Mouse (Mus musculus) large intestine, adult 2 months (tissue): ENCODE measurements around the gene Mapk1. TPM values are rescaled to one million over a fixed set of nuclear protein-coding genes. Genes with fewer than 3 reads are reported as not detected.

ENCODE experiments used
- DNase-seq: peaks from one replicate; pipeline ENCODE4 v3.0.0-alpha.2; 2012; ENCODE audit warnings: low read depth, low spot score
- WGBS: fragments of 180-500 bp; shearing (Covaris S2); methylation state at CpG from one replicate; pipeline ENCODE4 v1.1.7; 2018; 5-methylcytosine and 5-hydroxymethylcytosine counted together
- polyA plus RNA-seq: library from polyadenylated mRNA; depleted of rRNA; stranded (reverse); fragments of >200 nt; gene quantifications from 2 replicates; pipeline ENCODE4 v1.2.3, GENCODE M21; 2012

The Mapk1 gene
- polyA plus RNA-seq, 1 experiment = 74.6 TPM

DNA sequence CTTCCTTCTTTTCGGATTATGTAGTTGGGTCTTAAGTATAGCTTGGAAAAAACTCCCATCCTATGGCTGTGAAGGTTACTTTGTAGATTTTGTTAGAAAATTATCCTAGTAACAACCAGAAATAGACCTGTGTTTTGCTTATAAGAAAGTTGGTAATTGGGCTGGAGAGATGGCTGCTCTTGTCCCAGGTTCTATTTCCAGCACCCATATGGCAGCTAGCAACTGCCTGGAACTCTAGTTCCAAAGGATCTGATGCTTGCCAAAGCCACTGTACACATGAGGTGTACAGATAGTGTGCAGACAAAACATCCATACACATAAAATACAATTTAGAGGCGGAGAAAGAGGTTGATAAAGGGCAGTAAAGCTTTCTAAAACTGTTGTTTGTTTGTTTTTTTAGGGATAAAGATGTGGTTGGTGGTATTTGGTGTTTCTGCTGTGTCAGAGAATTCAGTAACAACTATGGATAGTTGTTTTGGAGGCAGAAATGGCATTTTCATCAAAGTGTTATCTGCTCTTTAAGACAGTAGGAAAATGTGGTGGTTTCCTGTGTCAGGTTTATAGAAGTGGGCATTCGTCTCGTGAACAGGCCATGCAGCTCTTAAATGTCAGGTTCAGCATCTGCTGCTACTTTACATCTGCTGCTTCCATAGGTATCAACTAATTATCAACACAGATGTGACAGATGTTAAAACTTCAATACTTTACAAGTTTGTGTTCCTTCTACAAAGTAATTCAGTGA, 32.1 kb downstream of the Mapk1 start:
- no peak for DNase-seq
- 73% methylated on average over 4 of the region's 4 CpGs for WGBS

DNA sequence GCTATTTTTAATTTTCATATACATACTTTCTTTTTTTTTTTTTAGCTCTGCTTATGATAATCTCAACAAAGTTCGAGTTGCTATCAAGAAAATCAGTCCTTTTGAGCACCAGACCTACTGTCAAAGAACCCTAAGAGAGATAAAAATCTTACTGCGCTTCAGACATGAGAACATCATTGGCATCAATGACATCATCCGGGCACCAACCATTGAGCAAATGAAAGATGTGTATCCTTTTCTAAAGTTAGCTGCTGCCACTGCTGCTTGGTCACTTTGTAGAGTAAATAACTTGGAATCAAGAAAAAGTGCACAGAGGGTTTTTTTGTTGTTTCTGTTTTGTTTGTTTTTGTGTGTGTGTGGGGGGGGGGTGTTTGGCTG, 32.7 kb downstream of the Mapk1 start:
- no peak for DNase-seq
- WGBS = 80% methylated on average over 3 of the region's 3 CpGs

DNA sequence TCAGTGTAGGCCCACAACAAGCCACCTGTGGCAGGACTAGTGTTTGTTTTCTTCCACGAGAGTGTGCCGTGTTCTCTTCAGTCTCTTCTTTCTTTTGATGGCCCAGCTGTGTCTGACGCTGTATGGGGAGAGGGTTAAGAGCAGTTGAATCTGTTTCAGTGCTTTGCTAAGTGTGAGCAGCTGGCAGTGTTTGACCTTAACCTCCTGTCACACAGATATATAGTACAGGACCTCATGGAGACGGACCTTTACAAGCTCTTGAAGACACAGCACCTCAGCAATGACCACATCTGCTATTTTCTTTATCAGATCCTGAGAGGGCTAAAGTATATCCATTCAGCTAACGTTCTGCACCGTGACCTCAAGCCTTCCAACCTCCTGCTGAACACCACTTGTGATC, 34.9 kb downstream of the Mapk1 start:
- 72% methylated on average over 6 of the region's 6 CpGs for WGBS
- DNase-seq = no peak

DNA sequence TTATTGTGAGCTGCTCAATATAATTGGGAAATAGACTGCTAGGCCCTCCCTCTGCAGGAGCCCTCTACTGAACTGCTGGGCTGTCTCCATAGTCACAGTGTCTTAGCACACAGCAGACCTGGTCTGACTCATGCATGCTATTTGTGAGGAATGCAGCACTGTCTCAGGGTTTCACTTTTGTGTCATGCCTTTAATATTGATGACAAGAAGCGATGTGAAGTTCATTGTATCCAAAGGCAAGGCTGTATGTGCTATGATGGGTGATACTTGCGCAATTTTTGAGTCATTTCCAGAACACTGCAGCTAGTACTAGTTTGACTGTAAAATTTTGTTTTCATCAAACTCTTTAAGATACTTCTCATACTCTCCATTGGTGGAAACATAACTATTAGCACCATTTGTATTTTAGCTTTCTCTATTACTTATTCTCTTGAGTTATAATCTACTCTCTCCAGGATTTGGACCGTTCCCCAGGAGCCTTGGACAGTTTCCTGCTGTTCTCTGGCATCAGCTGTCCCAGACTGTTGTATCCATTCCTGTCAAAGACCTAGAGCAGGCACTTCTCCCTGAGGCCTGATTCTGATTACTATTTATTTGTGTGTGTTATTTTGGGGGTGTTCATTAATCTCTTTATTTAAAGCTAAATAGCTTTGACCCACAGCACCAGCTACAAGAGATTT, 41.4 kb downstream of the Mapk1 start:
- 81% methylated on average over 3 of the region's 3 CpGs for whole genome bisulfite sequencing
- no peak for DNase-seq

DNA sequence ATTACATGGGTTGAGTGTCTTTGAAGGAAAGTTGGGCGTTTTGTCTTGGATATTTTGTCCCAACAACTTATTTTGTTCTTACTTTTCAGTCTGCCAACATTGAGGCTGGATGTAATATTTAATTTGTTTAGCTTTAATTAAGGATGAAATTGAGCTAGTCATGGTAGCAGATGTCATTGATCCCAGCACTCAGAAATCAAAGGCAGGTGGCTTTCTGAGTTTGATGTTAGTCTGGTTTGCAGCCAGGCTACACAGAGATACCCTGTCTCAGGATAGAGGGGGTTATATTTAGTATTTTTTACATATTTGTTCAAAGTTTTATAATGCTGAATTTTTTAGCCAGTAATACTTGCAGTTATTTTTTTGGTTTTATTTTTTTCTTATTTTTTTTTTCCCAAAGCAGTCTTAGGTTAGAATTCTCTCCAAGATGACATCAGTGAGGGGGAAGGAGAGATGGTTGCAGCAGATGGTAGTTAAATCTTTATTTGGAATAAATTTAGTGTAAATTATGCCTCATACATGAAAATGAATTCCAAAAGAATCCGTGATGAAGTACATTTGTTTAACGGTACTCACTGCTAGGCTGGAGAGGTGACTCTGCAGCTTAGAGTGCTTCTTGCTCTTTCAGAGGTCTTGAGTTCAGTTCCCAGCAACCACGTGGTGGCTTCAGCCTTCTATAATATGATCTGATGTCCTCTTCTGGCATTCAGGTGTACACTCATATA, 47.0 kb downstream of the Mapk1 start:
- DNase-seq = no peak
- WGBS = 81% methylated on average over 4 of the region's 4 CpGs

DNA sequence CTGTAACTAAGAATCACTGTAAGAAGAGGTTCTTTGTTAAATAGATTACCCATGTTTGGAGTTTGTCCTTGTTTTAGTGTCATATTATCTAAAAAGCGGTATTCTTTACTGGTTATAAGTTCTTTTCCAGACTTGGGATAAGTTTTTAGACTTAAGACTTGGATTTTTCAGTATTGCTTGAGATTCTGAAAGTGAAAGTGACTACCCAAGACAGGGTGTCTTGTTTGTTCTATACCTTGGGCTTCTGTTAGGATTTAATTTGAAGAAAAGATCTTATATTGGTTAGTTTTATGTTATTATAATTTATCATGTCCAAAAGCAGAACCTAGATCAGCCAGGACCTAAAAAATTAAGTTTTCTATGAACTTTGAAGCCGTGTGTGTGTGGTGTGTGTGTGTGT, 50.6 kb downstream of the Mapk1 start:
- 97% methylated on average over 2 of the region's 2 CpGs for WGBS
- no peak for DNase-seq

DNA sequence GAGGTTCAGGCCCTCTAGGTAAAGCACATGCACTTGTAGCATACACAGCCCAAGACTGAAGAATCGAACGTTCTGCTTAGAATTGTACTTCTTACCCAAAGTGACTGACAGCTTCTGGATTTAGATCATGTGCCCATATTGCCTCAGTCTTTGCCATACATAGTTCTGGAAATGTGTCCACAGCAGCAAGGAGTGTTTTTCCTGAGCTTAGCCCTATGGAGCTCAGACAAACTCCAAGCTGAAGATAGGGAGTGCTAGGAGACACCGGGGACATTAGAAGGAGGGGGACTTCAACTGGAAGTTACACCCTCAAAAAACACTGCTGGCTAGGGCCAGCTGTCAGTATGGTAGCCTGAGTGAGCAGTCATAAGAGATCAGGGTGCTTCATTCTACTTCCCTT, 57.5 kb downstream of the Mapk1 start:
- DNase-seq = no peak
- WGBS = 95% methylated on average over 3 of the region's 3 CpGs

DNA sequence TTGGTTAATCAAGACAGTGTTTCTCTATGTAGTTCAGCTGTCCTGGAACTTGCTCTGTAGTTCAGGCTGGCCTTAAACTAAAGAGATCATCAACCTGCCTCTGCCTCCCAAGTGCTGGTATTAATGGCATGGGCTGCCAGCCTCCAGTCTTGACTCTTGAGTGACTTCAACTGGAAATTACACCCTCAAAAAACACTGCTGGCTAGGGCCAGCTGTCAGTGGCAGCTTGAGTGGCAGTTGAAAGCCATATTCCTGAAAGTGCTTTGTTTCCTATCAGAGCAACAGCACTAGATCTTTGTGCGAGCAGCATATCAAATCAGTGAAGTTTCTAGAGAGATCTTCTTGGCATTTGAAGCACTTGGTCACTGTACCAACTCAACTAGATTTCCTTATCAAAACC, 58.2 kb downstream of the Mapk1 start:
- DNase-seq = no peak
- WGBS = 96% methylated on average over 1 of the region's 1 CpGs

DNA sequence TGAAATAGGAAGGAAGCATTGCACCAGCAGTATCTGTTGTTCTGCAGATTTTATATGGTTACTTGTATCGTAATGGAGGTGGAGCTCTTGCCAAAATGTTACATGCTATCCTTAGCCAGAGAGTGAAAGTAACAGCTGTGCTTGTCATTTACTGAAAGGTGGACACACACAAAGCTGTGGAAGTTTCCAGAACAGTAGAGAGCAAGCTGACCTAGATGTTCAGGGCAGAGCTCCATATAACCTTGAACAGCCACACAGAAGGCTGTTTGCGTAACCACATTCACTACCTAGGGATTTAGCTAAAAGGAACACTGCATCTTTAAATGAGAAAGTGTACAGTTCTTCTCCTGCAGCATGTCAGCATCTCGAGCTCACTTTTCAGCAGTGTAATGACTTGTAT, 61.1 kb downstream of the Mapk1 start:
- no peak for DNase-seq
- WGBS = 69% methylated on average over 3 of the region's 3 CpGs

DNA sequence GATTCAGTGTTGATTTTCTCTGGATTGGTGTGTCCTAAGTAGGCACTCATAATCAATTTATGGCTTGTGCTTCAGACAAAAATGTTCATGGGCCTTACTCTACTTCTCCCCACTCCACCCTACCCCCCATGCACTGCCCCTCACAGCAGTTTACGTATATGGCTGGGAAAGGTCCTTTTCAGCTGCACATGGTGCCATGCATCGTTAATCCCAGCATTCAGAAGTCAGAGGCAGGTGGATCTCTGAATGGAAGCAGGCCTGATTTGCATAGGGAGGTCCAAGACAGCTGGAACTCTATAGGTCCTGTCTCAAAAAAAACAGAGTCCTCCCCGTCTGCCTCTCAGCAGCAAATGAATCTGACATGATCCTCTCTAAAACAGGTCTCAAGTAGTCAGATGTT, 62.1 kb downstream of the Mapk1 start:
- DNase-seq = no peak
- 82% methylated on average over 3 of the region's 3 CpGs for WGBS

DNA sequence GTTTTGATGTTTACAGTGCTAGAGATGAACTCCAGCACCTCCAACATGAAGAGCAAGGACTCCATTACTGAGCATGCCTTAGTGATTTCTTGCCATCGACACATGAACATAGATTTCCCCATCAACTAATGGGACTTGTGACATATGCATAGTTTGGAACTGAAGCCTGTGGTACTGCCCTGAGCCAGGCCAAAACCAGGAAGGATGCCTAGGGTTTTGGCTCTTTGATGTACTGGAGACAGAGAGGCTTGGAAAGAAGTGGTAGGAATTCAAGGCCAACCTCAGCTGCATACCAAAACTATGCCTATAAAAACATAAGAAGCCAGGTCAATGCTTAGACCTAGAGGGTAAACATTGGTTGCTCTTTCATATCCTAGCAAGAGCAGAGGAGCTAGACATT, 66.7 kb downstream of the Mapk1 start:
- whole genome bisulfite sequencing = 98% methylated on average over 1 of the region's 1 CpGs
- no peak for DNase-seq

DNA sequence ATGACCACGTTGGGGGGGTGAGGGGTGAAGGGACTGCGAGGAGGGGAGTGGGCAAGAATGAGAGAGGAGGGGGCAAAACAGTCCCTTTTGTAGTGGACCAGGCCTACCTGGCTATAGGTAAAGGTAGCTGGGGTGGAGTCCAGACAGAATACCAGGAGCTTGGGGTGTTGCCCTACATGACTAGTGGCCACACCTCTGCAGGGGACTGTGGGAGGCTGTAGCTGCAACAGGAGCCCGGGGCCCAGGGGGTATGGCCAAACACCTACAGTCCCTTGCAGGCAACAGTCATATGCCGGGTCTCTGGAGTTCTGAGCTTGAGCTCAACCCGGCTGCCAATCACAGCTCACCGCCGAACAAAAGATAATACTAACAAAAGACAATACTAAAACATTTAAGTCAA, 68.9 kb downstream of the Mapk1 start:
- DNase-seq = no peak

DNA sequence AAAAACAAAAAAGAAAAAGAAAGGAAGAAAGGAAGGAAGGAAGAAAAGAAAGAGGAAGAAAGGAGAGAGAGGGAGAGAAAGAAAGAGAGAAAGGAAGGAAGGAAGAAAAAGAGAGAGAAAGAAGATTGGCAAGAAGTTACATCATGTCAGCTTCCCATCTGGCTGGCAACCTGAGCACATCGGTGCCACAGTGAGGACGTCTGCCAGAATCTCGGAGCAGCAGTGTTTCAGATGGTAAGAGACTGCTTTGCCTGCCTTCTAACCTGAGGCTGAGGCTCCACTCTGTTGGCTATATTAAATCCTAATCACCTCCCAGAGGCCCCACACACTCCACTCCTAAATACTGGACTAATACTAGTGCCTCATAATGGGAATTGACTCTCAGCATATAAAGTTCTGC, 70.7 kb downstream of the Mapk1 start:
- DNase-seq = no peak
- WGBS = 63% methylated on average over 3 of the region's 3 CpGs

More for the DNA sequence above, 68.9 kb downstream of the Mapk1 start:
- 77% methylated on average over 7 of the region's 7 CpGs for WGBS

DNA sequence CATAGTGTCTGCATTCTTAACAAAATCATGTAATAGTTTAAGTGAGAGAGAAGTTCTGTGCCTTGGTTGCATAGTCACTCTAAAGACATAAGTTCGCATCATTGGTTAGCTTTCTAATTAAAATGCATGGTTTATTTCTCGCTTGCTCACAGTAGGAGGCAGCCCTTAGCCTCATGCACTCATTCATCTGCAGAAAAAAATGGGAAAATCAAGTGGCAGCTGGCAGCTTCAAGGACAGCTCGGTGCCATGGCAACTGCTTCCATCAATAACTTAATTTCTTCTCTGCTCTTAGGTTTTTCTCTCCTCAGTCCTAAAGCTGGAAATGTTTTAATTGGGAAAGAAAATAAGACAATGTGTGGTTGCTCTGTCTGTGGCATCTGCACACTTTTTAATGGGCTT, 72.4 kb downstream of the Mapk1 start:
- no peak for DNase-seq
- WGBS = 81% methylated on average over 3 of the region's 3 CpGs

DNA sequence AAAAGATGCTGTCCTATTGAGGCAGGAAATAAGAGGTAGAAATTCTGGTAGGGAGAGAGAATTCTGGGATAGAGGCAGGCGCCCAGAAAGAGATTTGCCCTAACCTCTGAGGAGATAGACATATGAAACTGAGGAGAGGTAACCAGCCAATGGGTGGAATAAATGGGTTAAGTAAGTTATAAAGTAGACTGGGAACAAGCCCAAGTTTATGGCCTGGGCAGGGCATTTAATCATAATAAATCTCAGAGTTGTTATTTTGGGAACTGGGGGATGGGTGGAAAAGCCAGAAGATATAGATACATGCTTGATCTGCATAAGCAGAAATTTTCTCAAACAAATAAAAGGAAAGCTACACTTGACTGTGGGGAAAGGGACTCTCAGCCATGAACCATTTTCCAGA, 79.2 kb downstream of the Mapk1 start:
- no peak for DNase-seq
- WGBS = 5% methylated on average over 1 of the region's 1 CpGs

DNA sequence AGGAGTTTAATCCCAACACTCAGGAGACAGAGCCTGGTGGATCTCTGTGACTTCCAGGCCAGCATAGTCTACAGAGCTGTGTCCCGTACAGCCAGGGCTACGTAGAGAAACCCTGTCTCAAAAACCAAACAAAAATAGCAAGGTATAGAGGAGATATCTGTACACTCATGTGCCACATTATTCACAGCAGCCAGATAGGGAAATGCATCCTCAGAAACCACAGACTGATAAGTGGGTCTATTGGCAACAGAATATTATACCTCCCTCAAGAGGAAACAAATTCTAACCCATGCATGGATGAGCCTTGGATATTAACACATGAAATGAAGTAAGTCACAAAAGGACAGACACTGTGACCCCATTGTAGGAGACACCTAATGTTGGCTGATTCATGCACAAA, 84.4 kb downstream of the Mapk1 start:
- no peak for DNase-seq
- WGBS = 86% methylated on average over 2 of the region's 2 CpGs

DNA sequence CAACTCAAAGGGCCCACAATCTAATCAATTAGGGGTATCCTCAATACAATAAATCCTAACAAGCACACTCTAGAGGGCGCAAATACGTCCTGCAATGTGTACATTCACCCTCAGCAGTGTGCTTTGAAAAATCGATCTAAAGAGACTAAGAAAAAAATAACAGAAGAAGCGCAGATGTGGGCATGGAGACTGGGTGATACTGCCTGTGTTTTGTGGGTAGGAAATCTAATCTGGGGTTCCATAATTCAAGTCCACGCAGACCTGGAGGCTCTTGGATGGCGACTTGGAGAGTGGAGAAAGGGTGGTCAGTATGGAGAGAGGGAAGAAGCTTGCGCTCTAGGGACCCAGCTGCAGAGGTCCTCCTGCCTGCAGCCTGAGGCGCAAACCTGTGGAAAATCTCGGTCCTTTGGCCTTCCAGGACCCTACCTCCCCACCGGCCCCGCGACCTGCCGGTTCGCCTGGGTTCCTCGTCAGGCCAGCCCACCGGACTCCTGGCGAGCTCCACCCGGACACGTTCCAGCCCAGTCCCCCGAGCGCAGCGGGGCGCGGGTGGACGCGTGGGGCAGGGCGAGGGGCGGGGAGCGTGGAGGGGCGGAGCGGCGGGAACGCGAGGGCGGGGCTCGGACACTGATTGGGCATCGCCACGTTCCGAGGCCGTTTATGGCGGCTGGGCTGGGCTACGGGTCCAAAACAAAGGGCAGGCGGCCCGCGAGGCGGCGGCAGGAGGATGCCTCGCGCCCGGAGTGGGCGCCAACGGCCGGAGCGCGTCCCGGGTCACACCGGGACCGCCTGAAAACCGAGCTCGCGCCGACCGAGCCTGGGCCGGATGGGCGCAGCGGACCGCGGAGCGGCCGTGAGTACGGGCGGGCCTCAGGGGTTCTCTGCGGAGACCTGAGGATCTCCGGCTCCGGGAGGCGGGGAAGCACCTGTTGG, 86.6 kb downstream of the Mapk1 start, which contains the start of gene Ypel1:
TSS of gene Ypel1 (plus strand) at position 186 of the 933 bp plus-strand sequence.
- WGBS = under 1% methylated on average over 76 of the region's 76 CpGs
- peak; percentile 35 for DNase-seq

DNA sequence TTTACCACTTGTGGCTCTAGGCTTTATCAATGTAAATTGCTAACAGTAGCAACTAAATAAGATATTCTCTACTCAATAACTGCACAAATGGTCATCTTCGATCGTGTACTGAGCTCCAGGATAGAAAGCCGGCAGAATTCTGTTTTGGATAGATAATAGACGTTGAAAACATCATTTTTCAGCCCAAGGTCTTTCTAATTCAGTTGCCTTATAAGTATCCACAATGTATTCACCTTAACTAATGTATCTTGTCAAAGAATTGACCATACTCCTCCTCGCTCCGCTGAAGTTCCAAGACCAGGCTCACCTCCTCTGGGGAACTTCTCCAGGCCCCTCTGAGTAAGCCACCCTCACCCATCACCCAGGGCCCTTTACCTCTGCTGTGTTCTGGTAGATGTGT, 87.5 kb downstream of the Mapk1 start:
- WGBS = 39% methylated on average over 6 of the region's 6 CpGs

DNA sequence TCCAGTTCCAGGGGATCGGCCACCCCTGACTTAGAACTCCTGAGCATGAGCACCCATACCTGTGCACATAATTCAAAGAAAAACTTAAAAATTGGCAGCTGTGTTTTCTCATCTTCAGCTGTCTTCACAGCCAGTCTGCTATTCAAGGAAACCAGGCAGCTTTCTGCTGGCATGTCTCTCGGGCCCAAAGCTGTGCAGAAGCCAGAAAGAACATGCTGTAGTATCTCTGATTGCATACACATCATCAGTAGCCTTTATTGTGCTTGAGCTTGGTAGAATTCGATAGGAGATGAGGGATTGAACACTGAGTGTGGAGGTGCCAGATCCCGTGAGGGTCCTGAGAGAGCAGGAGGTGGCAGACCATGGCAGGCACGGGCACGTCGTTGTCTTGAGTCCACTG, 89.8 kb downstream of the Mapk1 start:
- 96% methylated on average over 7 of the region's 7 CpGs for WGBS
- no peak for DNase-seq

More for the DNA sequence above, 87.5 kb downstream of the Mapk1 start:
- DNase-seq = no peak

DNA sequence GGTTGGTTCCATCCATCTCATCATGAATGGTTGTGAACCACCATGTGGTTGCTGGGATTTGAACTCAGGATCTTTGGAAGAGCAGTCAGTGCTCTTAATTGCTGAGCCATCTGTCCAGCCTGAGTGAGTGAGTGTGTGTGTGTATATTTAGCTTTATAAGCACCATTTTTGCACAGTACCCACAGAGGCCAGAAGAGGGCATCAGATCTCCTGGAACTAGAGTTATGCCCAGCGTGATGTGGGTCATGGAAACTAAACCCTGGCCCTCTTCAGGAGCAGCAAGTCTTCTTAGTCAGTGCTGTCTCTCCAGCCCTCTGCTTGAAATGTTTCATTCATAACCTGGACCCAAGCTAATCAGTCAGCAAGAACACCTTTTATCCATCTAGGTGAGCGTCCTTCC, 93.1 kb downstream of the Mapk1 start:
- 98% methylated on average over 2 of the region's 2 CpGs for WGBS
- DNase-seq = no peak
